25 mouse cellular contexts compared by ENCODE assay signal in genomic region chr12:119998267-119998666, GRCm38 (mm10). TPM values are rescaled to one million over a fixed set of nuclear protein-coding genes. Genes with fewer than 3 reads are reported as not detected.
"Had no signal": no experiment of that assay in that cellular context is flagged by ENCODE, and none has a peak within 500 bp of the region (broad histone marks: within the 10 kb centered on the region; RNA-seq: fewer than 3 reads in every experiment).

No protein-coding gene starts in this region.

- H3K27ac ChIP-seq: heart, adult 2 months; heart, embryonic 13.5 days; heart, embryonic 15.5 days; hindbrain, embryonic 13.5 days; hindbrain, embryonic 15.5 days; hindbrain, postnatal 0 days; layer of hippocampus, adult 2 months; limb, embryonic 10.5 days; limb, embryonic 12.5 days; liver, embryonic 13.5 days; liver, embryonic 15.5 days had no signal

- H3K4me3 ChIP-seq: heart, adult 2 months; heart, embryonic 13.5 days; heart, embryonic 15.5 days; hindbrain, embryonic 13.5 days; hindbrain, embryonic 15.5 days; layer of hippocampus, adult 2 months; limb, embryonic 10.5 days; limb, embryonic 12.5 days; liver, embryonic 13.5 days; liver, embryonic 15.5 days had no signal

- H3K27me3 ChIP-seq: heart, embryonic 13.5 days; heart, embryonic 15.5 days; hindbrain, embryonic 13.5 days; hindbrain, embryonic 15.5 days; limb, embryonic 12.5 days; liver, embryonic 13.5 days; liver, embryonic 15.5 days had no signal

- H3K4me1 ChIP-seq: heart, embryonic 13.5 days; heart, embryonic 15.5 days; hindbrain, embryonic 13.5 days; hindbrain, embryonic 15.5 days; limb, embryonic 10.5 days; limb, embryonic 12.5 days; liver, embryonic 13.5 days; liver, embryonic 15.5 days had no signal

- DNase-seq: gastrocnemius, postnatal 14 days; gastrocnemius, postnatal 36 days; heart, adult 11 months; heart, adult 2 months; heart, postnatal 14 days; heart, postnatal 36 days; kidney, adult 11 months; kidney, adult 8-10 months; kidney, postnatal 10 days; kidney, postnatal 25 days; kidney, postnatal 4 days; liver; liver, embryonic 13.5 days had no signal

- H3K36me3 ChIP-seq: heart, embryonic 13.5 days; heart, embryonic 15.5 days; hindbrain, embryonic 13.5 days; hindbrain, embryonic 15.5 days; limb, embryonic 10.5 days; limb, embryonic 12.5 days; liver, embryonic 13.5 days; liver, embryonic 15.5 days had no signal

RNA-seq across cellular contexts. Expression of gene Tmem196, which starts 52.6 kb away (rescaled TPM):
- total RNA-seq: gastrocnemius, adult 18-20 months; gastrocnemius, adult 8-10 months; gastrocnemius, postnatal 36 days; hematopoietic stem cell, adult 5-6 weeks had no signal
- polyA plus RNA-seq: liver, embryonic 13.5 days; liver, embryonic 15.5 days had no signal
